Mouse (Mus musculus): ENCODE measurements around the gene Gm10272. TPM values are rescaled to one million over a fixed set of nuclear protein-coding genes. Genes with fewer than 3 reads are reported as not detected.
A peak's percentile ranks its signal among the peaks of the same experiment; 100 is the strongest.

Gene Gm10272
- not detected in 2 replicates for polyA plus RNA-seq (2015; fragmentation: Nextera tagmentation; extraction: Ambion mirVana)

- no peak within 1 kb of the TSS for H3K27ac ChIP-seq (replicated peaks)
- WGBS (ENCODE audit: insufficient replicate concordance): 73% methylated on average over 1 of the region's 1 CpGs
- H3K9me3 ChIP-seq (replicated peaks): no peaks in the 10 kb centered on the region
- H3K36me3 ChIP-seq (replicated peaks): no peaks in the 10 kb centered on the region
- no peak within 1 kb of the TSS for H3K4me2 ChIP-seq
- H3K9ac ChIP-seq: no peak within 1 kb of the TSS
- H3K27me3 ChIP-seq: no peaks in the 10 kb centered on the region
- H3K4me3 ChIP-seq (replicated peaks): no peak within 1 kb of the TSS
- no peak for ATAC-seq (ENCODE audit: insufficient read depth)
- H3K4me1 ChIP-seq (replicated peaks): no peaks in the 10 kb centered on the region
These were observed at the start of gene Gm10272 for GRCm38 (mm10) chr10:77706326-77706725. Gene Gm10272 (plus strand): TSS chr10:77706626.

- H3K4me1 ChIP-seq (replicated peaks): 0 out of 2 replicates have a peak, but pooled peaks cover 3% of the 10 kb centered on the region
- no peak overlapping the region for H3K4me2 ChIP-seq
- H3K36me3 ChIP-seq (replicated peaks): no peaks in the 10 kb centered on the region
- WGBS (ENCODE audit: insufficient replicate concordance): 51% methylated on average over 15 of the region's 15 CpGs
- no peak overlapping the region for H3K27ac ChIP-seq (replicated peaks)
- no peak for ATAC-seq (ENCODE audit: insufficient read depth)
- peaks cover 4% of the 10 kb centered on the region; the same call in 1 of the 2 replicates for H3K27me3 ChIP-seq
- no peak overlapping the region for H3K4me3 ChIP-seq (replicated peaks)
- no peak overlapping the region for H3K9ac ChIP-seq
- no peaks in the 10 kb centered on the region for H3K9me3 ChIP-seq (replicated peaks)
These were observed 48.0 kb upstream of the Gm10272 start for GRCm38 (mm10) chr10:77658286-77658994.

DNA sequence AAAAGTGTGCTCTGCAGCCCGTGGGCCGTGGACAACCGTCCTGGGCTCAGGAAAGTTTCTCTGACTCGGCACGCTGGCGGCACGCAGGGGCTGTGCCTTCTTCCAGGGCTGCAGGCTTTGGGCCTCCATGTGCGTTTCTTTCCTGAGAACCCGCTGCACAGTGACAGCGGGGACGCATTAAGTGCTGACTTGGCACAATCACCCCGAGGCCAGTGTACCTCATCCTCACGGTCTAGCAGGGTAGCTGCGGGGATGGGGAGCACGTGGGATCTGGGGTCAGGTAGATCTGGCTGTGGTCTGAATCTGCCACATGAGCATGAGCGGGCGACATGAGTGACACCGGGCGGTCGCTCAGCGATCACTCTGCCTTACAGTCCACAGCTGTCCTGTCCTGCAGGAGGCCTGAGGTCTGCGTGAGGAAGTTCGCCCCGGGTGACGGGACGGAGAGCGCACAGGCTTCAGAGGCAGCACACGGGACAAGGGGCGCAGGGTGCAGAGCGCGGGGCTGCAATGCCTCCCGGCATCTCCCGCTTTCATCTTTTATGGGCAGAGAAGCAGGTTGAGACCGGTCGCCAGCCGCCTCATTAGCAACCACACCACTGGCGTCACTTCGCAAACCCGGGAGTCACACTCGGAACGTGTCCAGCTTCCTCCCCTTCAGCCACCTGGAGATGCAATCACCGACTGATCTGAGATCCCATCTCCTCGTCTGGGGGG lies 42.3 kb upstream of the Gm10272 start:
- no peaks in the 10 kb centered on the region for H3K9me3 ChIP-seq (replicated peaks)
- no peak for ATAC-seq (ENCODE audit: insufficient read depth)
- H3K36me3 ChIP-seq (replicated peaks): no peaks in the 10 kb centered on the region
- H3K27me3 ChIP-seq: peaks cover 23% of the 10 kb centered on the region
- 41% methylated on average over 43 of the region's 43 CpGs for WGBS (ENCODE audit: insufficient replicate concordance)
- no peak overlapping the region for H3K4me3 ChIP-seq (replicated peaks)
- H3K4me2 ChIP-seq: no peak overlapping the region
- H3K4me1 ChIP-seq (replicated peaks): no peaks in the 10 kb centered on the region
- H3K9ac ChIP-seq: no peak overlapping the region
- H3K27ac ChIP-seq (replicated peaks): no peak overlapping the region

DNA sequence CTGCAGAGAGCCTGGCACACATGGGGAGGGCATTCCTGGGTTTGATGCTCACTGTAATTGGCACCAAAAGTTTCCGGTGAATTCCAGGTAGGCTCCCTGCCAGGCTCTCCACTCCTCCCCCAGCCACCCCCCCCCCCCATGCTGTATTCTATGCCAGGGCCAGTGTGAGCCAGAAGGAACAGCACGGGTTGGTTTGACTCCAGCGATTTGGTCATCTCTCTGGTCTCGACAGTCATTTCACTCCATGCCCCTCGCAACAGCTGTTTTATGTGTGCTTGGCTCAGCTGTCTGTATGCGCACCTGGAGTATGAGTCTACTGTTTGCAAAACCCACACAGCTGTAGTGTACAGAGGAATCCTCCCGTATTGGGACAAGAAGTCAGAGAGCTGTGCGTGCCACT lies 40.1 kb upstream of the Gm10272 start:
- Histone ChIP-seq H3K36me3 (replicated peaks) (no peaks in the 10 kb centered on the region), H3K27me3 (peaks cover 23% of the 10 kb centered on the region), H3K9ac (no peak overlapping the region), H3K4me2 (no peak overlapping the region), H3K27ac (replicated peaks) (no peak overlapping the region), H3K9me3 (replicated peaks) (no peaks in the 10 kb centered on the region), H3K4me1 (replicated peaks) (peaks cover 9% of the 10 kb centered on the region), H3K4me3 (replicated peaks) (no peak overlapping the region)
- no peak for ATAC-seq (ENCODE audit: insufficient read depth)
- 72% methylated on average over 8 of the region's 8 CpGs for WGBS (ENCODE audit: insufficient replicate concordance)

- WGBS (ENCODE audit: insufficient replicate concordance): 66% methylated on average over 4 of the region's 4 CpGs
- H3K9me3 ChIP-seq (replicated peaks): no peaks in the 10 kb centered on the region
- H3K9ac ChIP-seq: no peak overlapping the region
- no peak overlapping the region for H3K4me2 ChIP-seq
- no peaks in the 10 kb centered on the region for H3K36me3 ChIP-seq (replicated peaks)
- no peak for ATAC-seq (ENCODE audit: insufficient read depth)
- H3K27ac ChIP-seq (replicated peaks): no peak overlapping the region
- peaks cover 23% of the 10 kb centered on the region for H3K27me3 ChIP-seq
- peaks cover 14% of the 10 kb centered on the region for H3K4me1 ChIP-seq (replicated peaks)
- no peak overlapping the region for H3K4me3 ChIP-seq (replicated peaks)
These were observed 39.0 kb upstream of the Gm10272 start for GRCm38 (mm10) chr10:77667402-77667801.

GRCm38 (mm10) chr10:77670710-77671109 lies 35.7 kb upstream of the Gm10272 start:
- no peak overlapping the region for H3K4me3 ChIP-seq (replicated peaks)
- no peaks in the 10 kb centered on the region for H3K9me3 ChIP-seq (replicated peaks)
- peaks cover 14% of the 10 kb centered on the region for H3K4me1 ChIP-seq (replicated peaks)
- H3K27ac ChIP-seq (replicated peaks): no peak overlapping the region
- ATAC-seq (ENCODE audit: insufficient read depth): no peak
- H3K27me3 ChIP-seq: peaks cover 22% of the 10 kb centered on the region
- H3K4me2 ChIP-seq: no peak overlapping the region
- WGBS (ENCODE audit: insufficient replicate concordance): 71% methylated on average over 4 of the region's 4 CpGs
- H3K36me3 ChIP-seq (replicated peaks): no peaks in the 10 kb centered on the region
- no peak overlapping the region for H3K9ac ChIP-seq

DNA sequence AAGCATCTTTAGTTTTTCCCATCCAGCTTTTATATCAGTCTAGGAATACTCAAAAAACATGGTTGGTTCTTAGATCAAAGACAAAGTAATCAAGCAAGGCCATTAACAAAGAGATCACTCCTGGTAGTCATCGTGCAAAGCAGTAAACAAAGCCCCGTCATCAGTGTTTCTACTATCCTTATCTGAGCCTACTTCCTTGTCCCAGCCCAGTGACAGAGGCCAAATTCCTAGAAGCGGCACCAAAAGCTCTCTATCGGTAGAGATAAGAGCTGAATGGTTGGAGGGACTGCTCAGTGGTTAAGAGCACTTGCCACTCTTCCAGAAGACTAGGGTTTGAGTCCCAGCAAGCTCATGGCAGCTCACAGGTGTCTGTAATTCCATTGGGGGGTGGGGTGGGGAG lies 34.9 kb upstream of the Gm10272 start:
- H3K9ac ChIP-seq: no peak overlapping the region
- H3K36me3 ChIP-seq (replicated peaks): no peaks in the 10 kb centered on the region
- H3K27me3 ChIP-seq: peaks cover 25% of the 10 kb centered on the region
- peak overlapping the region; percentile 2; the same call in 1 of the 2 replicates for H3K4me2 ChIP-seq
- ATAC-seq (ENCODE audit: insufficient read depth): peak; percentile 85
- WGBS (ENCODE audit: insufficient replicate concordance): 12% methylated on average over 4 of the region's 4 CpGs
- H3K4me3 ChIP-seq (replicated peaks): no peak overlapping the region
- no peaks in the 10 kb centered on the region for H3K9me3 ChIP-seq (replicated peaks)
- no peak overlapping the region for H3K27ac ChIP-seq (replicated peaks)
- H3K4me1 ChIP-seq (replicated peaks): peaks cover 14% of the 10 kb centered on the region

GRCm38 (mm10) chr10:77673765-77674164 lies 32.7 kb upstream of the Gm10272 start:
- no peak overlapping the region for H3K4me2 ChIP-seq
- no peak overlapping the region for H3K9ac ChIP-seq
- WGBS (ENCODE audit: insufficient replicate concordance): 57% methylated on average over 13 of the region's 13 CpGs
- H3K27me3 ChIP-seq: peaks cover 43% of the 10 kb centered on the region
- peaks cover 14% of the 10 kb centered on the region for H3K4me1 ChIP-seq (replicated peaks)
- no peak overlapping the region for H3K4me3 ChIP-seq (replicated peaks)
- no peak overlapping the region for H3K27ac ChIP-seq (replicated peaks)
- H3K9me3 ChIP-seq (replicated peaks): no peaks in the 10 kb centered on the region
- ATAC-seq (ENCODE audit: insufficient read depth): no peak
- no peaks in the 10 kb centered on the region for H3K36me3 ChIP-seq (replicated peaks)

DNA sequence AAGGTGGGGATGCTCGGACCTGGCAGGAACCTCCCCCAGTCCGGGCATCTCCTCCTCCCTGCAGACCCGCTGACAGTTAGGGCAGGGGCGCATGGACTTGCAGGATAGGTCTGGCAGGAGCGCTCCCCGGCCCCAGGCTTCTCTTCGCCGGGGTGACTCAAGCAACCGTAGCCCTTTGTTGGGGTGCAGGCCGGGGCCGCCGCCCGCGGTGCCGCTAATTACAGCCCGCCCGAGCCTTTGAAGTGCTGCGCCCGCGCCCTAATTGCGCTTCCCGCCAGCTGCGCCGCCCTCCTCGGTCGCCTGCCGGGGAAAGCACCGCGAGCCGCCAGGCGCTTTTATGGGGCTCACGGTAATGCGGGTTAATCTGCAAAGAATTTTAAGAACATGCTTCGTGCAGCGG lies 28.9 kb upstream of the Gm10272 start:
- no peaks in the 10 kb centered on the region for H3K36me3 ChIP-seq (replicated peaks)
- H3K9me3 ChIP-seq (replicated peaks): no peaks in the 10 kb centered on the region
- no peak overlapping the region for H3K9ac ChIP-seq
- no peak overlapping the region for H3K4me2 ChIP-seq
- no peaks in the 10 kb centered on the region for H3K4me1 ChIP-seq (replicated peaks)
- WGBS (ENCODE audit: insufficient replicate concordance): 1% methylated on average over 35 of the region's 35 CpGs
- no peak for ATAC-seq (ENCODE audit: insufficient read depth)
- H3K27ac ChIP-seq (replicated peaks): no peak overlapping the region
- H3K27me3 ChIP-seq: peaks cover 71% of the 10 kb centered on the region
- H3K4me3 ChIP-seq (replicated peaks): no peak overlapping the region

DNA sequence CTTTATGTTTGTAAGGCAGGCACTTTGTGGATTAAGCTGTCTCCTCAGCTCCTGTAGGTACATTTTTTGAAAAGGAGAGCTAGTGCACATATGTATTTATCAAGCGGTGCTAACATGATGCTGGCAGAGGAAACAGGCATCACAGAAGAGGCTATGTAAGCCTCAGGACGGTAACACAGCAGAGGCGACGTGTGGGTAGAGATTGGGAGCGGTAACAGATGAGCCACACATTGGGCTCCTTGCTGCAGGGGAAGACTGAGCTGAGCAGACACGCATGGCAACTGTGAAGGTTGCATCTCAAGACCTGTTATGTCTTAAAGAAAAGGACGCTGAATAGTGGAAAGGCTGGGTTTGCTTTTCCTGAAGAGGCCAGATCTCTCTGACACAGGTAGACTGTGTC lies 23.4 kb upstream of the Gm10272 start:
- Histone ChIP-seq H3K27me3 (peaks cover 90% of the 10 kb centered on the region), H3K9me3 (replicated peaks) (no peaks in the 10 kb centered on the region), H3K9ac (no peak overlapping the region), H3K27ac (replicated peaks) (no peak overlapping the region), H3K4me1 (replicated peaks) (no peaks in the 10 kb centered on the region), H3K4me2 (no peak overlapping the region), H3K4me3 (replicated peaks) (no peak overlapping the region), H3K36me3 (replicated peaks) (no peaks in the 10 kb centered on the region)
- WGBS (ENCODE audit: insufficient replicate concordance): 52% methylated on average over 7 of the region's 7 CpGs
- no peak for ATAC-seq (ENCODE audit: insufficient read depth)

GRCm38 (mm10) chr10:77684181-77684580 lies 22.2 kb upstream of the Gm10272 start:
- peaks cover 90% of the 10 kb centered on the region for H3K27me3 ChIP-seq
- H3K36me3 ChIP-seq (replicated peaks): no peaks in the 10 kb centered on the region
- no peak overlapping the region for H3K4me3 ChIP-seq (replicated peaks)
- H3K4me2 ChIP-seq: no peak overlapping the region
- no peak for ATAC-seq (ENCODE audit: insufficient read depth)
- no peaks in the 10 kb centered on the region for H3K9me3 ChIP-seq (replicated peaks)
- H3K4me1 ChIP-seq (replicated peaks): no peaks in the 10 kb centered on the region
- 31% methylated on average over 8 of the region's 8 CpGs for WGBS (ENCODE audit: insufficient replicate concordance)
- H3K27ac ChIP-seq (replicated peaks): no peak overlapping the region
- H3K9ac ChIP-seq: no peak overlapping the region

Data from liver, embryonic 15.5 days (tissue).